Mouse (Mus musculus) heart, adult 2 months (tissue): ENCODE results near the gene Ugt1a10.
"Not testable (repeated sequence)": the region's sequence is repeated elsewhere in the genome, so short reads cannot be mapped to it uniquely, and the experiment has no call there.

Experiments
- CTCF ChIP-seq: fragments of 200-600 bp; IDR thresholded peaks from 2 replicates; pipeline ENCODE4 v1.8.1; 2022; ENCODE audit warnings: antibody characterized with exemption, mild to moderate bottlenecking, moderate library complexity
- EP300 ChIP-seq: fragments of 200-500 bp; IDR thresholded peaks from 2 replicates; pipeline ENCODE4 v1.6.1; 2011; ENCODE audit warnings: low read depth, low read length, control low read depth; ENCODE audit not compliant: insufficient read depth
- POLR2A ChIP-seq: fragments of 200-500 bp; IDR thresholded peaks from 2 replicates; pipeline ENCODE4 v1.6.1; 2011; ENCODE audit warnings: mild to moderate bottlenecking, low read depth, low read length, control low read depth; ENCODE audit not compliant: insufficient read depth

GRCm38 (mm10) chr1:88145278-88145677 lies 90.1 kb downstream of the Ugt1a10 start:
- not testable (repeated sequence) for TF ChIP-seq CTCF, POLR2A, EP300
